Mouse (Mus musculus) neutrophil, adult 83 days (primary cell): ENCODE measurements around the gene Lmntd2. TPM values are rescaled to one million over a fixed set of nuclear protein-coding genes. Genes with fewer than 3 reads are reported as not detected.

Experiments used
- total RNA-seq, 2 experiments: library from RNA; stranded (reverse); gene quantifications; one replicate each; pipeline ENCODE4 v1.2.4; 2023

Gene Lmntd2
- not detected for total RNA-seq

DNA sequence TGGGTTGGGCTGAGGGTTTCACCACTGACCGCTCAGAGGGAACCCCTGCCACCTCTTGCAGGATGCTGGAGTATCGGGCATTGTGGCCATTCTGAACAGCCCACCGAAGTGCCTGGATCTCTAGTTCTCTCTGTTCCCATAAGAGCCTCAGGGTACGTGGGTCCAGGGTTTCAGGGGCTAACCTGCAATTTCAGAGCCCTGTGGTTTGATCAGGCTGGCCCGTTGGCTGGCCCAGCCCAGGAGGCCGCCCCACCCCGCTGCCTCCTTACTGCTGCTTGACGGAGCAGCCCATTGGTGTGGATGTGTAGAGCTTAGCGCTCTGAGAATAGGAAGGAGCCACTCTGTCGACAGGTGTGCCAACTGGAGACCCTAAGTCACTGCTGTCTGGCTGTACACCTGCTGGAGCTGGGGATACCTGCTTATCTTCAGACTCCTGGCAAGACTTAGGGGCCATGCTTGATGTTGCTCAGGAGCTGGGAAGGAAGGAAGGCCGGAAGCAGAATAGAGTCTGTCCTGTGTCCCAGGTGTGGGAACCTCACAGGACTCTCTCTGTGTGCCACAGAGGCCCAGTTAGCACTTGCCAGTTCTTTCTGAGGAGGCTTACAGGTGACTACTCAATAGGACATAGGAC, at the start of gene Lmntd2:
Lmntd2 (minus strand) TSS at position 476 of the 631 bp plus-strand sequence.

DNA sequence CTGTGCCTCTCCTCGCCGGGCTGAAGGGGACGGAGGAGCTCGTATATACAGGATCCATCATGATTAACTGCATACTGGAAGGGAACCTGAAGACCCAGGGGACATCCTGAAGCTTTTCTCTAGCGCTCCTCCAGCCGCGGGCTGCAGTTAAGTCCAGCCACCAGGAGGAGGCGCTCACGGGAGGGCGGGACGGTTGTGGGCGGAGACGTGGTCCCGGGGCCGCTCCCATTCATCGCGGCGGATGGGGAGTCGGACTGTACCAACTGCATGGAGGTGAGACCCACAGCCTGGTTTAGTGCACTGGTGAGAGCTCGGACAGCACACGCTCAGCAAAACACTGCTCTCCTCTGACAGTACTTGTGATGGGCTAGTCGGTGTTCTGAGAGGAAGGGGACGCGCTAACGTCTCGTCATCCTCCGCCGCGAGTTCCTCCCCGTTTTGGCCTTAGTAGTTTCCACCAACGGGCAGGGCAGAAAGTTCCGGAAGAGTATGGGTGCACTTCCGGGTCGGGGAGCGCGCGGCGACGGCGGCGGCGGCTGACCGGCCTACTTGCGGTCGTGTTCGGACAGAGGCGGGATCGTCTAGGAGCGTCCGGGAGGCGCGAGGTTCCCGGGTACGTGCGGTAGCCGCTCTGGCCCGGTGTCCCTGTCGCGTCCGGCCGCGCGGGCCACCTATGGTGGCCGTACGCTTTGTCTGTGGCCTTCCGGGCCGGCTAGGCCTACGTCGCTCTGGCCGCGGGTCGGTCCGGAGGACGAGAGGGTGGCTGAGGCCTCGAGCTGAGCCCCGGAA, 14.6 kb upstream of the Lmntd2 start, which contains the start of gene Phrf1:
Phrf1 (plus strand) TSS at position 506 of the 789 bp plus-strand sequence.

DNA sequence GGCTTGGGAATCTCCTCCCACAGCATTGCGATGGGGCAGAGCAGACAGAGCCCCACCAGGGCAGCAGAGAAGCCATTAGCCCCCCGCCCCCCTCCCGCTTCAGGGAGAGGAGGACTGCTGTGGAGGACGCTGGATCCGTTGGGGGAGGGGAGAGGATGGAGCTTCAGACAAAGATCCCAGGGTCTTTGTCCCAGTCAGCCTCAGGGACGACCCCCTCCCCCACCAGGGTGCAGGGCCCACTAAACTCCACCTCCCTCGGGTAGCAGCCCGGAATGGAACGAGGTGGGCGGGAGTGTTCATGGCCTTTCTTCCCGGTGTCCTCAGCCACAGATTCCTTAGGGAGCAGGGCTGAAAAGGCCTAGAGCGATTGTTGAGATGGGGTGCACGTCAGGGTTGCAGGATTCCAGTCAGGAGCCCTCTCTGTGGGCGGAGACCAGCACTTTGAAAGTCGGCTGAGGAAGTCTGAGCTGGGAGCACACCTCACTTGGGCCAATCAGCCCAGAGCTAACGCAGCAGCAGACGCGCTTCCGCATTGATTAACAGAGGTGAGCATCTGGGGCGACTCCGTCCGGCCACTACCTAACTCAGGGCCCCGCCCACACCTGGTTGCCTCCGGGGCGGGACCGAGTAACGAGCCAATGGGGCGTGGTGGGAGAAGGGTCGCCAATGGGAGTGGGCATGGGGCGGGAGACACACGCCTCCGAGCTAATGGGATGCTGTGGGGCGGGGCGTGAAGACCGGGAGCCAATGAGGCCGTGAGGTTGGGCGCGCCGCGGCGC, 1.4 kb upstream of the Lmntd2 start, which contains the start of gene Rassf7:
Rassf7 (plus strand) TSS at position 760 of the 779 bp plus-strand sequence.

DNA sequence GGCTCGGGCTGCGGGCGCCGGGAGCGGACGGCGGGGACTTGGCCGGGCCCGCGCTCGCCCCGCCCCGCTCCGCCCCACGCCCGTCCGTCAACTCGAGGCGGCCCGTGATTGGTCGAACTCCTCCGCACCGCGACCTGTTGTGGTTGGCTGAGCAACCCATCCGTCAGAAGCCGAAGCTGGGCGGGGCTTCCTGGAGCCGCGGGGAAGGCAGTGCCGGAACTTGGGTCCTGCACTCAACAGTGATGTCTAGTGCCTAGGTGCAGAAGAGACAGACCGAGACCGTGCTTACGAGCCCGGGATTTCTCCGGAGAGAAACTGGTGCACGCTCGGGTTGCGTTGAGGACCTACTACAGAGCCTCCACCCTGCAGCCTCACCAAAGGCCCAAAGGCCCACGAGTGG, 19.9 kb downstream of the Lmntd2 start, which contains the start of the genes Hras and Lrrc56:
Hras (minus strand) TSS at position 58 of the 400 bp plus-strand sequence.
Lrrc56 (plus strand) TSS at position 210 of the 400 bp plus-strand sequence.

DNA sequence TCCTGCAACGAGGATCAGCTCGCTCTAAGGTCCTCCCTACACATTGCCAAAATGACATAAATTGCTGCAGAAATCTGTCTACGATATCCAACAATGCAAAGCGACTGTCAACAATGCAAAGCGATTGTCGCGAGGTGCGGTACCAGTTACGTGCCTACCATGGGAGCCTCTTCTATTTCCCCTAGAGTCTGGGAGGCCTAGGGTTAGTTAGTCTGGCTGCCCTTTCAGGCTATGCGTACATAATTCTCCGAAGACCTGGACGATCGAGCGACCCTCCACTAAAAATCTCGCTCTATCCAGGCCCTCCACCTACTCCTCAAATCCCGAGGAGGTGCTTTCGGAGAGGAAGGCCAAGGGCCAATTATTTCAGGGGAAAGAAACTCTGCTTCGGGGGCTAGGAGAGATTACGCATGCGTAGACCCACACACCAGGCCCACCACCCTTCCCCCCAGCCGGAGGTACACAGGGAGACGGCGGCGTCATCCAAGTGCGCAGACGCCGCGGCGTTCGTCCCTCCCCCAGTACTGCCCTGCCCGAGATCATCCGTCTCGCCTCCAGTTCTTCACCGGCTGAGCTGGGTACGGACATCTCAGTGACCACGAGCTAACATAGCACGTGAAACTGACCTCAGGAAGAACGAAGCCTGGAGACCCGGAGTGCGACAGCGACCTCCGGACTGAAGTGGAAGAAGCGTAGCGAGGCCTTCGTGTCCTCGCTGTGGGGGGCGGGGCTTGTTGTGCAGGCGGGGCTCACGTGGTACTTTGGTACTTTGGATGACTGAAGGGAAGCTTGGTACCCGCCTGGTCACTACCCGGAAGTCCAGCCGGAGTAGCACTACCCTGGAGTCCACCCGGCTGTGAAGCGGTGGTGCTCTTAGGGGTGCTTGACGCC, 41.5 kb downstream of the Lmntd2 start, which contains the start of gene Rnh1:
Rnh1 (minus strand) TSS at position 742 of the 891 bp plus-strand sequence.

Other genes with a start within 250 kb of the Lmntd2 start
- 100 to 1,000 TPM; 245 to 419 TPM for gene Ifitm1, start 246.9 kb downstream of the Lmntd2 start, total RNA-seq
- 100 to 1,000 TPM; 508 to 583 TPM for gene Ifitm3, start 203.3 kb downstream of the Lmntd2 start, total RNA-seq
- gene Ifitm6, start 196.2 kb downstream of the Lmntd2 start, total RNA-seq = 1,000 to 10,000 TPM in 1 of 2 experiments, 100 to 1,000 TPM in 1; 867 to 1,003 TPM
- gene Gm17387, start 184.9 kb downstream of the Lmntd2 start, total RNA-seq = not detected
- gene B4galnt4, start 153.0 kb downstream of the Lmntd2 start, total RNA-seq = 1 to 10 TPM in 1 of 2 experiments, under 1 TPM in 1; 0.73 to 1.3 TPM
- gene Pkp3, start 135.9 kb downstream of the Lmntd2 start, total RNA-seq = 1 to 10 TPM; 3.7 to 4.0 TPM
- gene Sigirr, start 113.5 kb downstream of the Lmntd2 start, total RNA-seq = 1 to 10 TPM; 5.3 to 6.2 TPM
- gene Ano9, start 96.3 kb downstream of the Lmntd2 start, total RNA-seq = not detected
- gene Ptdss2, start 91.7 kb downstream of the Lmntd2 start, total RNA-seq = 10 to 100 TPM; 20.7 to 23.3 TPM
- 10 to 100 TPM; 83.3 to 88.8 TPM for gene Rnh1, start 41.2 kb downstream of the Lmntd2 start, total RNA-seq
- gene Hras, start 20.1 kb downstream of the Lmntd2 start, total RNA-seq = 10 to 100 TPM; 25.7 to 32.3 TPM
- gene Lrrc56, start 19.9 kb downstream of the Lmntd2 start, total RNA-seq = 1 to 10 TPM; 3.9 to 6.0 TPM
- gene Rassf7, start 1.8 kb upstream of the Lmntd2 start, total RNA-seq = 1 to 10 TPM; 4.7 to 7.6 TPM
- gene Phrf1, start 14.7 kb upstream of the Lmntd2 start, total RNA-seq = 10 to 100 TPM; 70.9 to 73.3 TPM
- gene Irf7, start 52.4 kb upstream of the Lmntd2 start, total RNA-seq = 10 to 100 TPM; 36.2 to 42.0 TPM
- gene Cdhr5, start 62.7 kb upstream of the Lmntd2 start, total RNA-seq = not detected
- gene Sct, start 65.1 kb upstream of the Lmntd2 start, total RNA-seq = not detected
- gene Drd4, start 77.9 kb upstream of the Lmntd2 start, total RNA-seq = not detected
- gene Deaf1, start 113.6 kb upstream of the Lmntd2 start, total RNA-seq = 10 to 100 TPM; 24.3 to 35.7 TPM
- gene Tmem80, start 113.7 kb upstream of the Lmntd2 start, total RNA-seq = 10 to 100 TPM in 1 of 2 experiments, 1 to 10 TPM in 1; 8.5 to 11.1 TPM
- under 1 TPM; 0.26 to 0.60 TPM for gene Eps8l2, start 124.8 kb upstream of the Lmntd2 start, total RNA-seq
- gene Taldo1, start 178.1 kb upstream of the Lmntd2 start, total RNA-seq = 100 to 1,000 TPM; 644 to 676 TPM
- 10 to 100 TPM; 20.7 to 21.1 TPM for gene Gatd1, start 200.1 kb upstream of the Lmntd2 start, total RNA-seq
- gene Cend1, start 215.4 kb upstream of the Lmntd2 start, total RNA-seq = not detected
- gene Slc25a22, start 223.8 kb upstream of the Lmntd2 start, total RNA-seq = 10 to 100 TPM; 13.1 to 17.9 TPM
- 10 to 100 TPM; 14.4 to 16.1 TPM for gene Pidd1, start 229.9 kb upstream of the Lmntd2 start, total RNA-seq
- 100 to 1,000 TPM; 767 to 918 TPM for gene Rplp2, start 233.3 kb upstream of the Lmntd2 start, total RNA-seq
- gene Pnpla2, start 241.1 kb upstream of the Lmntd2 start, total RNA-seq = 10 to 100 TPM; 73.0 to 87.7 TPM
- 1 to 10 TPM; 3.7 to 8.1 TPM for gene Cracr2b, start 247.0 kb upstream of the Lmntd2 start, total RNA-seq